Mouse (Mus musculus): ENCODE results near the gene Msl3l2. TPM values are rescaled to one million over a fixed set of nuclear protein-coding genes. Genes with fewer than 3 reads are reported as not detected.

The Msl3l2 gene
- 9.3 to 10.2 TPM (median 9.6 TPM) in 4 replicates for total RNA-seq (2023)

DNA sequence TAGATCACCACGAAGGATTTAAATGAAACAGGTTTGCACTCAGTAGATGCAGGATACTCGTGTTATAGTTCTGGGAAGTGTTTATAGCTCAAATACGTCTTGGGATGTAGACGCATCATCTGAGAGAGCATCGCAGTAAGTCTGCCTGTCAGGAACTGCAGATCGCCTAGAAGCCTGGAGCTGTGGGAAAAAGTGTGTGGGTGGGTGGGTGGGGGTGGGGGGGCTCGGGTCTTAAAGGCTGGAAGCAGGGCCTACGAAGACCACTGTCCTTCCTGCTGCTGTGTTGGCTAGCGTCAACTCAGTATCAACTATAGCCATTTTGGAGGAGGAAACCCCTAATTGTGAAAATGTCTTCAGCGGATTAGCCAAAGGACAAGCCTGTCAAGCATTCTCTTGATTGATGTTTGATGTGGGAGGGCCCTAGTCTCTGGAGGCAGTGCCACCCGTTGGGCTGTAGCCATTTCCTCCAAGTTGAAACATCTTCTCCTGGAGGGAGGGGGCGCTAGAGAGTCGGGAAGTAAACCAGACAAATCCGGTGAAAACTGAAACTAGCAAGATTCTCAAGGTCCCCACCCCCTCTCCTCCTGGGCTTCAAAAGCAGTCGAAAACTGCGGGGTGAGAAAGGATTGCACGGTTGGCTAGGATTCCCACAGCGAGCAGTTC lies at the start of gene Msl3l2:
Gene Msl3l2, plus strand, starts transcription at position 585 of the 663 bp plus-strand sequence.

Other genes starting within 250 kb of the Msl3l2 start
- 1.8 to 2.2 TPM (median 1.9 TPM) in 4 replicates for gene Tbc1d32, start 121.8 kb downstream of the Msl3l2 start, total RNA-seq (2023)

All from B cell, adult 62 days (primary cell).